In the genomic region with DNA sequence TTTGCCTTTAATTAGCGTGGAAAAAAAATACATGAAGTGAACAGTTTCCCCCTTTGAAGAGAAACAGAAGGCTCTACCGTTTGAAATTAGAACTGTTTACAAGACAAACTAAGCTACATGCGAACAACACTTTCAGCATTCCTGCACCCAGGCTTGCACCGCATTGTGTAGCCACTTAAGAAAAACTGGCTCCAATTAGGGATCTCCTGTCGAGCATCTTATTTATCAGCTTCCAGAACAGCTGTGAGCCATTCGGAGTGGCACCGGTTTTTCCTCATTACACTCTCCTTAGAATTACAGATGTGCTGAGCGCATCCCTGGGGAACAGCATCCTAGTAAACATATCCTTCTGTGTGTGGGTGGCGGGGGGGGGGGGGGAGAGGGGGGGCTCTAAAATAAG, we compare ENCODE assay signal across 9 mouse cellular contexts.
DNase-seq lines count a peak whose midpoint lies in the region; ATAC-seq and TF ChIP-seq lines count a peak whose summit lies in the region.
"Had no signal": no experiment of that assay in that cellular context is flagged by ENCODE, and none has a peak within 500 bp of the region (broad histone marks: within the 10 kb centered on the region; RNA-seq: fewer than 3 reads in every experiment).

No protein-coding gene starts in this region.

- H3K27ac ChIP-seq in embryonic facial prominence, embryonic 10.5 days (replicated peaks) = no peak overlapping the region
- peak overlapping the region; percentile 55; the same call in 1 of the 2 replicates for H3K27ac ChIP-seq in forebrain, embryonic 15.5 days (replicated peaks)
- H3K27ac ChIP-seq in midbrain, postnatal 0 days (ENCODE audit: low read depth, low read length) = no peak overlapping the region
- H3K27ac ChIP-seq in heart, embryonic 10.5 days = no peak overlapping the region

- peaks cover 6% of the 10 kb centered on the region; the same call in 1 of the 2 replicates for H3K27me3 ChIP-seq in embryonic facial prominence, embryonic 10.5 days (replicated peaks; ENCODE audit: low read depth, poor library complexity, severe bottlenecking)
- no peaks in the 10 kb centered on the region for H3K27me3 ChIP-seq in forebrain, embryonic 15.5 days
- H3K27me3 ChIP-seq in midbrain, postnatal 0 days (ENCODE audit: insufficient read depth, low read length) = no peaks in the 10 kb centered on the region
- H3K27me3 ChIP-seq in heart, embryonic 10.5 days (ENCODE audit: insufficient read depth, poor library complexity, severe bottlenecking) = no peaks in the 10 kb centered on the region

- H3K4me2 ChIP-seq in forebrain, embryonic 15.5 days (replicated peaks) = peak overlapping the region; percentile 46
- H3K4me2 ChIP-seq in midbrain, postnatal 0 days (ENCODE audit: low read depth, low read length, poor library complexity, severe bottlenecking) = peak overlapping the region; percentile 47

- ATAC-seq in forebrain, embryonic 15.5 days (replicated peaks) = peak; percentile 84
- 0 out of 2 replicates have a peak, but pooled peaks have one; percentile 7 for ATAC-seq in midbrain, postnatal 0 days (ENCODE audit: low FRiP score)

- no peaks in the 10 kb centered on the region for H3K9me3 ChIP-seq in embryonic facial prominence, embryonic 10.5 days
- no peaks in the 10 kb centered on the region for H3K9me3 ChIP-seq in forebrain, embryonic 15.5 days
- H3K9me3 ChIP-seq in midbrain, postnatal 0 days (ENCODE audit: low read length) = no peaks in the 10 kb centered on the region
- H3K9me3 ChIP-seq in heart, embryonic 10.5 days = no peaks in the 10 kb centered on the region

- WGBS in embryonic facial prominence, embryonic 10.5 days = 15% methylated on average over 9 of the region's 9 CpGs
- WGBS in forebrain, embryonic 15.5 days = 1% methylated on average over 9 of the region's 9 CpGs
- WGBS in midbrain, postnatal 0 days = 10% methylated on average over 9 of the region's 9 CpGs
- 35% methylated on average over 9 of the region's 9 CpGs for WGBS in heart, embryonic 10.5 days

- peaks cover 12% of the 10 kb centered on the region for H3K4me1 ChIP-seq in embryonic facial prominence, embryonic 10.5 days
- peaks cover 13% of the 10 kb centered on the region for H3K4me1 ChIP-seq in forebrain, embryonic 15.5 days
- no peaks in the 10 kb centered on the region for H3K4me1 ChIP-seq in midbrain, postnatal 0 days (ENCODE audit: insufficient read depth, low read length)
- no peaks in the 10 kb centered on the region for H3K4me1 ChIP-seq in heart, embryonic 10.5 days

- peak; percentile 24 for DNase-seq in embryonic facial prominence, embryonic 10.5 days (ENCODE audit: low spot score)
- DNase-seq in layer of hippocampus, postnatal 10 days (ENCODE audit: low spot score in 2 of 2) = peak; percentile 9 to 18
- DNase-seq in midbrain, postnatal 0 days (ENCODE audit: low spot score) = peak; percentile 61
- DNase-seq in adrenal gland, postnatal 14 days = no peak
- no peak for DNase-seq in yolk sac, embryonic 10.5 days (ENCODE audit: low spot score)
- DNase-seq in adrenal gland, adult 2 months = no peak
- no peak for DNase-seq in heart, embryonic 10.5 days (ENCODE audit: low spot score)
- DNase-seq: kidney, postnatal 36 days had no signal

- H3K36me3 ChIP-seq in embryonic facial prominence, embryonic 10.5 days (replicated peaks) = no peaks in the 10 kb centered on the region
- no peaks in the 10 kb centered on the region for H3K36me3 ChIP-seq in forebrain, embryonic 15.5 days
- no peaks in the 10 kb centered on the region for H3K36me3 ChIP-seq in midbrain, postnatal 0 days (ENCODE audit: insufficient read depth, low read length)
- H3K36me3 ChIP-seq in heart, embryonic 10.5 days = no peaks in the 10 kb centered on the region

- TF ChIP-seq CTCF in midbrain, postnatal 0 days (IDR thresholded peaks at IDR 0.05) = no peak

- H3K4me3 ChIP-seq in embryonic facial prominence, embryonic 10.5 days = peak overlapping the region; percentile 37
- peak overlapping the region; percentile 32 for H3K4me3 ChIP-seq in forebrain, embryonic 15.5 days
- H3K4me3 ChIP-seq in midbrain, postnatal 0 days (ENCODE audit: low read depth, low read length) = peak overlapping the region; percentile 22
- no peak overlapping the region for H3K4me3 ChIP-seq in heart, embryonic 10.5 days

- H3K9ac ChIP-seq in forebrain, embryonic 15.5 days (replicated peaks) = peak overlapping the region; percentile 8; the same call in 1 of the 2 replicates
- H3K9ac ChIP-seq in midbrain, postnatal 0 days (replicated peaks; ENCODE audit: low read length, poor library complexity, severe bottlenecking) = 0 out of 2 replicates have a peak overlapping the region, but pooled peaks have one; percentile 36

Comparison
In these comparisons a context has a peak if more than half of its experiments do, and no peak if none do; other contexts are left out.
1. DNase-seq: peak in embryonic facial prominence, embryonic 10.5 days (single experiment), layer of hippocampus, postnatal 10 days (2 of 2) and midbrain, postnatal 0 days (single experiment); none in adrenal gland, postnatal 14 days (single experiment), yolk sac, embryonic 10.5 days (single experiment), adrenal gland, adult 2 months (single experiment) and heart, embryonic 10.5 days (single experiment).